ENCODE assay signal across 8 mouse cellular contexts in the genomic region with DNA sequence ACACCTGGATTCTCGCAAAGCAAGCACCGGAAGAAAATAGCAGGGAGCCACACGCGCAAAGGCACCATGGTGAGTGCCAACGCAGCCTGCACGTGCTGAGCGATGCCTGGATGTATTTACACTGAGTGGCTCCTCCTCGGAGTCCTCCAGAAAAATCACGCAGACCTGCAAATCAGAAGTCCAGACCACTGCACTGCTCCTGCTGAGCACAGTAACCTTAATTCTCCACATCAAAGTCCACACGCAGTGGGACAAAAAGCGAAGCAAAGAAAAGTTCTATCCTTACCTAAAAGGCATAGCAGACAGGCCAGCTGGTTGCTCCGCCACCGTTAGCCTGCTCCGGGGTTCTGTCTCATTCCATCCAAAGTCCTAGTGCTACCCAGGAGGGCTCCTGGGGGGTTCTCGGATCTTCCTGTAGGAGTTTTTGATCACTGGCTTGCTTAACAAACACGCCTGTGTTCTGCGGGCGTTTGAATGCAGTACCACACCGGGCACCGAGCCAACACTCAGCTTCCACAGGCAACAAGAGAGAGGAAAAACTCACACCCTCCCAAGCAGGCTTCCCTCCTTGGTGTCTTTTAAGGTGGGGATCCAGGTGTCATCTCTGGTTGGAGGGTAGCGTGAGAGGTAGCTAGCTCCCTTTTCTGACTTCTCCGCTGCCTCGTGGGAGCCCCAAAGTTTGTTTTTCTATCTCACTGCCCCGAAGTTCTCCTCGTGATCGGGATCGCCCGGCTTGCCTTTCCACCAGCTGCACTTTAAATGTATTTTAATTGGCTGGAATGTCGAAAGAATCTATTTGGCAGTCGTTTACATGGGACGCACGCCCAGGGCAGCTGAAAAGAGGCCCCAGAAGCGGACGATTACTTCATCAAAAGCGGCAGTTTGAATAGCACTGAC. TPM values are rescaled to one million over a fixed set of nuclear protein-coding genes. Genes with fewer than 3 reads are reported as not detected.
A peak's percentile ranks its signal among the peaks of the same experiment; 100 is the strongest.
DNase-seq lines count a peak whose midpoint lies in the region; ATAC-seq and TF ChIP-seq lines count a peak whose summit lies in the region.

A gene (minus strand): TSS at position 769 of the 897 bp plus-strand sequence.

- WGBS in hindbrain, embryonic 12.5 days = 1% methylated on average over 35 of the region's 35 CpGs
- WGBS in lung, embryonic 14.5 days = under 1% methylated on average over 35 of the region's 35 CpGs

- H3K27ac ChIP-seq in hindbrain, embryonic 12.5 days = peak within 1 kb of the TSS; percentile 81
- H3K27ac ChIP-seq in lung, embryonic 14.5 days (ENCODE audit: low read depth) = peak within 1 kb of the TSS; percentile 81

- peak within 1 kb of the TSS; percentile 26 for H3K4me3 ChIP-seq in hindbrain, embryonic 12.5 days
- H3K4me3 ChIP-seq in lung, embryonic 14.5 days (ENCODE audit: low read depth, low read length) = peak within 1 kb of the TSS; percentile 37

- H3K4me1 ChIP-seq in hindbrain, embryonic 12.5 days = peaks cover 15% of the 10 kb centered on the region
- H3K4me1 ChIP-seq in lung, embryonic 14.5 days (ENCODE audit: insufficient read depth) = peaks cover 6% of the 10 kb centered on the region; the same call in 1 of the 2 replicates

- H3K9me3 ChIP-seq in hindbrain, embryonic 12.5 days (replicated peaks) = no peaks in the 10 kb centered on the region
- no peaks in the 10 kb centered on the region for H3K9me3 ChIP-seq in lung, embryonic 14.5 days (ENCODE audit: low read depth, low read length)

- peak within 1 kb of the TSS; percentile 20; the same call in 1 of the 2 replicates for H3K9ac ChIP-seq in hindbrain, embryonic 12.5 days
- peak within 1 kb of the TSS; percentile 21 for H3K9ac ChIP-seq in lung, embryonic 14.5 days

- no peaks in the 10 kb centered on the region for H3K36me3 ChIP-seq in hindbrain, embryonic 12.5 days
- H3K36me3 ChIP-seq in lung, embryonic 14.5 days (ENCODE audit: insufficient read depth) = no peaks in the 10 kb centered on the region

- DNase-seq in NIH3T3 (ENCODE audit: low read depth) = peak; percentile 90
- DNase-seq in cerebellum, postnatal 36 days = peak; percentile 46 to 54
- peak; percentile 75 to 76 for DNase-seq in frontal cortex, postnatal 36 days (ENCODE audit: low spot score in 2 of 2)
- DNase-seq in layer of hippocampus, adult 9-11 months = peak; percentile 69
- DNase-seq in lung, embryonic 14.5 days = peak; percentile 93
- DNase-seq in ovary, postnatal 36 days (ENCODE audit: low spot score) = peak; percentile 61
- peak; percentile 58 for DNase-seq in urinary bladder, postnatal 25 days (ENCODE audit: low spot score)

- peak; percentile 92 for ATAC-seq in hindbrain, embryonic 12.5 days (ENCODE audit: low FRiP score)
- ATAC-seq in lung, embryonic 14.5 days (ENCODE audit: insufficient read depth) = peak; percentile 82

- peaks cover 11% of the 10 kb centered on the region; the same call in 1 of the 2 replicates for H3K27me3 ChIP-seq in hindbrain, embryonic 12.5 days
- no peaks in the 10 kb centered on the region for H3K27me3 ChIP-seq in lung, embryonic 14.5 days (ENCODE audit: insufficient read depth, low read length)

- H3K4me2 ChIP-seq in hindbrain, embryonic 12.5 days (replicated peaks) = peak within 1 kb of the TSS; percentile 54
- H3K4me2 ChIP-seq in lung, embryonic 14.5 days = peak within 1 kb of the TSS; percentile 72

- no peak for TF ChIP-seq CTCF in lung, embryonic 14.5 days (IDR thresholded peaks at IDR 0.05; ENCODE audit: low read depth)

RNA-seq across cellular contexts. Expression of the gene that starts here (rescaled TPM):
- polyA plus RNA-seq in hindbrain, embryonic 12.5 days (2016; fragmentation: Nextera tagmentation; extraction: Ambion mirVana) = 21.3 and 24.1 TPM in 2 replicates
- 37.8 and 39.7 TPM in 2 replicates for polyA plus RNA-seq in lung, embryonic 14.5 days (2014; fragmentation: Nextera tagmentation; extraction: Ambion mirVana)

Comparison
In these comparisons a context has a peak if more than half of its experiments do, and no peak if none do; other contexts are left out.
1. Peak in every context shown above with its lines: DNase-seq, ATAC-seq, H3K4me3 ChIP-seq and H3K27ac ChIP-seq.